Mouse (Mus musculus) CD4-positive, CD25-positive, alpha-beta regulatory T cell, adult 4 months (primary cell): ENCODE measurements at regions not wholly inside any gene's neighbourhood (a gene's known extent, or its start where the extent isn't known, plus 50 kb on each side); places are given as distances from the start of the nearest gene placed in this dataset.

Source experiments
- ATAC-seq: one replicate; pipeline ENCODE4 v1.8.0; 2017

DNA sequence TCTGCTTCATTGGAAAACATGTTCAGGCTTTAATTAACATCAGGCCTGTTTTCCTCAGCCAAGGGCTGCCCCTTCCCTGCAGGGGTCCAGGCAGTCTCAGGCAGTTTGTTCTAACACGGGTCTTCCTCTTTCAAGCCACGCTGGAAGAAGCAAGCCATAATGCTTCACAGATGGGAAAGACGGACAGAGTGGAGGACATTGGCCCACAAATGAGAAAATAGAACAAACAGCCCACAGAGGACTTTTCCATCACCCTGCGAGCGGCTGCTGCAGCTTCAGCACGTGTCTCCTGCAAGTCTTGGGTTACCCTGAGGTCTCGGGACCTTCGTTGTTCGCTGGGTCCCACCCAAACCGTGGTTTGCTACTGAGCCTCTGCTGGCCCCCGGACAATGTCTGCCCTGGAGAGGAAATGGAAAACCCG is 565.9 kb upstream of the 3110018I06Rik start:
- ATAC-seq, result no peak

DNA sequence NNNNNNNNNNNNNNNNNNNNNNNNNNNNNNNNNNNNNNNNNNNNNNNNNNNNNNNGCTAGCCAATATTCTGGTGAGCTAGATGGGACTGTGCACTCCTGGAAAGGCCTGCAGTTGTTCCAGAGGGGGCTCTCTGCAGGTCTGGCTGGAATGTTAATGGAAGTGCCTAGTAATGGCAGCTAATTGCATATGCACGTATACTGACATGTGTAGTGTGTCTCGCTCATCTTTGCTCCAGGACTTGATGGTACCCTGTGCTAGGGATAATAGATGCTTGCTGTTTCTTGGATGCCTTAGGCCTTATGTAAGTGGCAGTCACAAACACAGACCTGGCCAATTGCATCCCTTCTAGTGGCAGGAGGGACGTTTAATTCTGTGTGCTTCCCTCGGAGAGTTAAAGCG is 560.0 kb upstream of the 3110018I06Rik start:
- no peak for ATAC-seq

DNA sequence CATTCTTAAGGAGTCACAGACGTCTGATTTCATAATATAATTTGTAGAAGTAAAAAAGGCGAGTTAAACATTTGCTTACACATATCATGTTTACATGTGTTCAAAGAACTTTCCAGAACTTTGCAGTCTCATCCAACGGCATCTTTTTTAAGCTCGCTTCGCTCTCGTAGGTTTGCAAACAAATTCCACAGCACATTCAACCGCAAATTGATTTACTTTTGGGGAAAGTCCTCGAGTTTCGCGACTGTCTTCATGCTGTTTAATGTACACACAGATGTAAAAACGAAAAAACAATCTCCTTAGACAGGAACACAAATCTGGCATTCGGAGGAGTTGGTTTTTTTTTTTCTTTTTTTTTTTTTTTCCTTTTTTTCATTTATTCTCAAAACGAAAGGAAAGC is 559.3 kb upstream of the 3110018I06Rik start:
- no peak for ATAC-seq

DNA sequence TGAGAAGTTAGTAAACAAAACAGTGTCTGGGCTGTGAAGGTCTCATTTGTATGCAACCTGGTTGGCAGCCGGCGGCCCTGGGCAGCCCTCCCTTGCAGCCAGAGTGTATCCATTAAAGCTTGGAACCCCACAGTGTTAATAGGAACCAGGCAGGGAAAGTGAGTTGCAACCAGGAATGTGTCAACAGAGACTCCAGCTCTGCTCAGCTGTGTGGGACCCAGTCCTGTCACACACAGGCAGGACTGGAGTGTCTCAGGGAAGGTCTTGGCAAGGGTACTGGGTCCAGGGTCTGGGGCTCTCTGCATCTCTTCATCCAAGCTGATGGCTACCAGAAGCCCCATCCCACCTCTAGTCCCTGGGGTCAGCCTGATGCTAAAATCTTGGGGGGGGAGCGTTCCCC is 556.8 kb upstream of the 3110018I06Rik start:
- ATAC-seq, result no peak

DNA sequence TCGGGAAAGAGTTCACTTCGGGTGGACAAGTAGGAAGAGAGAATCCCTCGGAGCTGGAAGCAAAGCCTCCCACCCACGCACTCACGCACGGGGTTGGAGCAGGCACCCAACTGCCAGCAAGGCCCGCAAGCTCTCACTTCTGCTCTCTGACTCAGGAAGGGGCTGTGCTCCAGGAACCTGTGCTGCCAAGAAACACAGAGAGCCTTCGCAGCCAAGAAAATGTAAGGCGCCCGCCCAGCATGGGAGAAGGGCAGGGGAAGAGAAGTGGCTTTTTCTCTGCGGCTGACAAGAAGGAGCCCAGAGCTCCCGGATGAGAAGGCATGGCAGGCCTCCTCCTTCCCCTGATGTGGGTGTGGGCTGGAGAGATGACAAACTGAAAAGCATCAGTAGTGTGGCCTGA is 549.1 kb upstream of the 3110018I06Rik start:
- ATAC-seq, result no peak

DNA sequence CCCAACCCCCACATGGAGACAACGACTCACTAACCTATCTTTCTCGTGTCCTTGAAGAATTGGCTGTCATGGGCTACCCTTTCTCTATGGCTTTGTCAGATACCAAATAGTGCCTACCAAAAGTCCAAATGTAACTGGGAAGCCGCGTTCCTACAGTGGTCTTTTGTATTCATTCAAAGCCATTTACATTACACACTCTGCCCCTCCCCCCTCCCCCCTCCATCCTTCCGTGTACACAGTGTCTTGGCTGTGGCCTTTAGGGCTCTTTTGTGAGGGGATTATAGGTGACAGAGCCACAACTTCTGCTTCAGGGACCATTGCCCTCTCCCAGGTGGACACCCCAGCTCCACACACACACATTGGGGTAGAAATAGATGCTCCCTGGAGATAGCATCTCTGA is 544.6 kb upstream of the 3110018I06Rik start:
- no peak for ATAC-seq

DNA sequence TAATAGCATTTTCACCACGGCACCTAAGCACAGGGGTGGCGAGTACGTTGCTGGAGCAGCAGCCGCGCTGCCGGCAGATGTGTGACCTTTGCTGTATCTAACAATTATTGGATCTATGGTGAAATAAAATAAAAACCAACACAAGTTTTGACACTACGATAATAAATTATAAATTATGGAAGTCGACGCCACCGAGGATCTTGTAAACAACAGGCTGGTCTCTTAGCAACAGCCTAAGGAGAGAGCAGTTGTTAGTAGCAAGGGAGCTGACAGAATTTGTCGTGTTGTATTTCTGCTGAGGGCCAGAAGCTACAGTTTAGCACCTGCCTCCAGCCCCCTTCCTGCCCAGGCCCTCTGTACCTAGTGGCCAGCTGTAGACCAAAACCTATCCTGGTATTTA is 535.8 kb upstream of the 3110018I06Rik start:
- ATAC-seq, result no peak

DNA sequence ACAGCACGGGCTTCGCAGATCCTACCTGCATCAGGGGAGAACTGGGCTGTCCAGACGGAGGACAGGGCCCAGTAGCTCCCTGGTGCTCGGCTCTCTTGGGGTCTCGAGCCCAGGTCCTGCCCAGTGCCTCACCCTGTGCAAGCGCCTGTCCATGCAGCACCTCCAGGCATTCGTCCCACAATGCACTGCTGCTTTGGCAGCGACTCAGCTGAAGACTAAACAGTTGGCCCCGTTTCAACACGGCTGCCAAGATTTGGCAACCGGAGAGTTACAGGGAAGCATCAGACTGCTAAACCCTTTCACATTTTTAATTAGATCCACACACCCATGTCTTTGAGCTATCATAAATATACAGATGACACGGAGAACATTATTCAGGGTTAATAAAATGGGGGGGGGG is 532.7 kb upstream of the 3110018I06Rik start:
- ATAC-seq, result no peak

DNA sequence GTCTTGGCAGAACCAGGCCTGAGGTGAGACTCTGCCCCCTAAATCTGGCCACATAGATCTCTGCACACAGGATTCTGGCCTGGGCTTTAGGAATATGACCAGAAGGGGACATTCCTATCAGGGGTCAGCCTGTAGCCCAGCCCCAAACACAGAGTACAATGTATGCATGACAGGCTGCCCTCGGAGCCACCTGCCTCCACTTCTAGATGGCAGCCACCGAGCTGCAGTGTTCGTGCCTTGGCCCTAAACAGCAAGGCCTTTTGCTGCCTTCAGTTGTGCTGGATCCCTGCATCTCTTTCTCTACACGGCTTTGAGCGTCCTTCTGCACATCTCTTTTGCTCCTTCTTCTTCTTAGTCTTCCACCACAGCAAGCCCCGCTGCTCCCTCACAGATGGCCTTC is 532.2 kb upstream of the 3110018I06Rik start:
- ATAC-seq, result no peak

DNA sequence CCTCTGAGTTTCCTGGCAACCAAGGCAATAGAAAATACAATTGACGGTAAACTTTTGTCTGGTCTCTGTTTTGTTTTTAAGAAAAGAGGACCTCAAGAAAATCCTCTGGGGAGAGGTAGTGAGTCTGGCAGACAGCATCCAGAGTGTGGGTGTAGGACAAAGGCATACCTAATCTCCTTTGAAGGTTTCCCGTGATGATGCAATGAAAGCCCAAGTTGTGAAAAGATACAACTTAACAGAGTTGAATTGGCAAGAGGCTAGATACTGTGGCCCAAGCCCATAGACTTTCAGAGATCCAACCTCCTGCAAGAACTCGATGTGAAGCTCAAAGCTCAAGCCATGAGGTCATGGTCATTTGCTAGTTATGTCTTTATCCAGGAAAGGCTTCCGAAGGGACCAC is 526.4 kb upstream of the 3110018I06Rik start:
- ATAC-seq, result no peak

DNA sequence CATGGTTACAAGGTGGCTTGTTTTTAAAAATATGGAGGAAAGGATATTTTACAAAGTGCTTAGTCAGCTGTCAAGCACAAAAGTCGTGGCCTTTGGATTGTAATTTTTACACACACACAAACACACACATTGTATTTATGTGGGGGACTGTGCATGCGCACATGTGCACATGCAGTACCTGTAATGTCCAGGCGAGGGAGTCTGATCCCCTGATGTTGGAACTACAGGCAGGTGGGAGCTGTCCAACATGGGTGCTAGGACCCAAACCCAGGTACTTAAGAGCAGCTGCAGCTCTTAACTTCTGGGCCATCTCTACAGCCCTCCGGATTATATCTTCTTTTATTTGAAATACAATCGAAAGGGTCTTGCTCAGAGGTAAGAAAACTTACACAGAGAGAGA is 524.7 kb upstream of the 3110018I06Rik start:
- ATAC-seq, result no peak

DNA sequence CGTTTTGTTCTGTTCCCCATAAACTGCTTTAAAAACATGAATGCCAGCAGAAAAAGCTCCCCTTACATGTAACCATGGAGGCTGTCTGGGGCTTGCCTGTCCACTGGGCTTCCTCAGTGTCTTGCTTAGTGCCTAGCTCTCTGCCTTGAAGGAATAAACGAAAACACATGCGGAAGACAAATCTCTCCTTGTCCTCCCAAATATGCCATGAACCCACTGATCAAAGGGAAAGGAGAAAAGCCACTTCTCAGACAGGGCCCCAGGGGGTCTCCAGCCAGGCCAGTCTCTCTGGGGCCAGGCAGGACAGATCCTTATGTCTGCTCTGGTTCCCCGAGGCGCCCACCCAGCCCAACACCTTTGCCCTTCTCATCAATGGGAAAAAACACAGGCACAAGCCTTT is 518.6 kb upstream of the 3110018I06Rik start:
- no peak for ATAC-seq

DNA sequence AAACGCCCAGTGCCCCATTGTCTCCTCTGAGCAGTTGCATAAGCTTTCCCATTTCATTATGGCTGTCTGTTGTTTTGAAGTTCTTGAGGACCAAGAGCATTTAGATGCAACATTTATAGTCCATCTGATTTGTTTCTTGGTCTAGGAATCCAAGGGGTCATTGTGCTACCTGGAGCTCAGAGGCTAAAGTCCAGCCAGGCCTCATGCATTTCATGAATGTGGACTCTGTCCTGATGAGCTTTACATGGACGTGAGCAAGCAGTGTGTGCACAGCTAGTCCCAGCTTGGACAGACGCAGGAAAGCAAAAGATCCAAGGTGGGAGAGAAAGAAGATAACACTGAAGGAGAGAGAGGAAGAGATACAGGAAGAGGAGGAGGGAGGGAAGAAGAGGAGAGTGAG is 496.0 kb upstream of the 3110018I06Rik start:
- ATAC-seq, result no peak

DNA sequence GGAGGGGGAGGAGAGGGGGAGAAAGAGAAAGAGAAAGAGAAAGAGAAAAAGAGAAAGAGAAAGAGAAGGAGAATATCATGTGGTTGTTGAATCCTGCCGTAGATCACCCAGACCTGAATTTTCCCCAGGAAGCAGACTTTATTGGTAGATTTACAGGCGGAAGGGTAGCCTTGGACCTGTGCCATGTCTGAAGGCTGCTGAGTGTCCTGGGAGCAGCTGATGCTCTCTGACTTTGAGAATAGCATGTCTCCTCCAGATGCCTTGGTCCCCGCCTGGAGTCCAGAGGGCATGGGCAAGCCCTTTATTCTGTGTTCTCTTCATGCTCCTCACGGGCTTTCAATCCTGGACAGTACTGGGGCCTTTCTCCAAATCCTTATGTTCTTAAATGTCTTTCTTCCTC is 495.4 kb upstream of the 3110018I06Rik start:
- ATAC-seq, result no peak

DNA sequence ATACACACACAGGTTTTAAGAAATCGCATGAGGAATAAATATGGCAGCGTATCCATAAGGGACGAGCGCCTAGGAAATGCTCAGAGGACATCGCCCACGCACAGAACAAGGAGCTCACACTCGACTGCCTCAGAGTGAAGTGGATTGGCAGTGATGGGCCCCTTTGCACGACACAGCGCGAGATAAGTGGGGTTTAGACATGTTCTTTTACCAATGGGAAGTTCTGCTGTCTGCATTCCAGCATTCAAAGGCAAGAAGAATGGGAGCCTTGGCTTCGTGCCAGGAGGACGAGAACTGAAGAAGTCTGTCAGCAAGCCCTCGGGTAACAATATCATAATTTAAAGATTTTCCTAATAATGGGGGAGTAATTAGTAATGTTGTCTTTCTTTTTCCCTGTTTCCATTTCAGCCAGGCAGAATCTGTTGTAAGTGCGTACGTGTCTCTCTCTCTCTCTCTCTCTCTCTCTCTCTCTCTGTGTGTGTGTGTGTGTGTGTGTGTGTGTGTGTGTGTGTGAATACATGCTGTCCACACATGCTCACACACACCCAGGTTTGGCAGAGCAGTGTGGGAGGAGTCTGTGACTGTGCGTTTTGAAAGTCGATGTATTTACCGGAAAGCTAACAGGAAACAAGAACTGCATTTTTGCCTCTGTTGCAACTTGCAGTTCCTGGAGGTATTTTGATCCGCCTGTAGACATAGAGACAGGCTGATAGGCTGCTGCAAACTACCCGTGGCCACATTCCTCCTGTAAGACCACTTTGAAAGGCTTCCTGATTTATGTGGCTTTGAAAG is 477.2 kb upstream of the 3110018I06Rik start:
- peak; percentile 97 for ATAC-seq

DNA sequence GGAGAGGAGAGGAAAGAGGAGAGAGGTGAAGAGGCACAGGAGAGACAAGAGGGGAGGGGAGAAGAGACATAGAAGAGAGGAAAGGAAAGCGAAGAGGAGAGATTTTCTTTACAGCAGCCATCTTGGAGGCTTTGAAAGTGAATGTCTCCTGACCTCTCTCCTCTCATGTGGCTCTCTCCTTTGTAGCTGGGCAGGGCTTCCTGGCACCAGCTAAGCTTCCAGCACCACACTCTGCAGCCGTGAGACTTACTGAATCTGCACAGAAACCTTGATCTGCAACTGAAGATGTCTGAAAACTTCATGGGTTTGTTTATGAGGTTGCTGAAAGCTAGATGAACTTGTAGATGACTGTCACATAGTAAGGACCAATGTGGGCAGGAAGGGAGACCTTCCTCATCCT is 471.6 kb upstream of the 3110018I06Rik start:
- peak; percentile 47 for ATAC-seq

DNA sequence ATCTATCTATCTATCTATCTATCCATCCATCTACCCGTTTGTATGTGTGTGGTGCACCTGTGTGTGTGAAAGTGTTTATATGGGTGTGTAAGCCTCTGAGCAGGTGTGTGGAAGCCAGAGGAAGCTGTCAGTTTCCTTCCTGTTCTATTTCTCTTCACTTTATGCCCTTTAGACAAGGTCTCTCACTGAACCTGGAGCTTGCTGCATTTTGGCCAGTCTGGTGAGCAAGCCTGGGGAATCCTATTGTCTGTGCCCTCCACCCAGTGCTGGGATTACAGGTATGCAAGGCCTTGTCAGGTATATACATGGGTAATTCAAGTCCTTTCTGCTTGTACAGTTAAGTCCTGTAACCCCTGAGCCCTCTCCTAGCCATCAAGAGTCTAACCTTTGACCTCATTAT is 466.6 kb upstream of the 3110018I06Rik start:
- ATAC-seq, result no peak

DNA sequence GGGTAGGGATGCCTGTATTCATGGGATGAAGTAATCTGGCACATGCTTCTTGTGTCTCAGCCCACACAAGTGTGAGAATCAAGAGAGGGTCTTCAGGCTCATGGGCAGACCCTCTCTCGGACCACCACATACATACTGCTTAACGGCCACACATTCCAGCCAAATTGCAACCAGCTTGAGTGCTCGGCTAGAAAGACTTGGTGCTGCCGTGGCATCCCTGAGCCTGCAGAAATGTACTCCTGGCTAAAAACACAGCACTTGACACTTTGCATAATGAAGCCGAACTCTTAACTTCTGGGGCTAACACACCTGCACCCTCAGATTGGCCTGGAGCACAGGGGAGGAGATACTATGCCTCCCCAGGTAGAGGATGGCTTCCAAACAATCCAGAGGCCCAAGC is 461.6 kb upstream of the 3110018I06Rik start:
- no peak for ATAC-seq

DNA sequence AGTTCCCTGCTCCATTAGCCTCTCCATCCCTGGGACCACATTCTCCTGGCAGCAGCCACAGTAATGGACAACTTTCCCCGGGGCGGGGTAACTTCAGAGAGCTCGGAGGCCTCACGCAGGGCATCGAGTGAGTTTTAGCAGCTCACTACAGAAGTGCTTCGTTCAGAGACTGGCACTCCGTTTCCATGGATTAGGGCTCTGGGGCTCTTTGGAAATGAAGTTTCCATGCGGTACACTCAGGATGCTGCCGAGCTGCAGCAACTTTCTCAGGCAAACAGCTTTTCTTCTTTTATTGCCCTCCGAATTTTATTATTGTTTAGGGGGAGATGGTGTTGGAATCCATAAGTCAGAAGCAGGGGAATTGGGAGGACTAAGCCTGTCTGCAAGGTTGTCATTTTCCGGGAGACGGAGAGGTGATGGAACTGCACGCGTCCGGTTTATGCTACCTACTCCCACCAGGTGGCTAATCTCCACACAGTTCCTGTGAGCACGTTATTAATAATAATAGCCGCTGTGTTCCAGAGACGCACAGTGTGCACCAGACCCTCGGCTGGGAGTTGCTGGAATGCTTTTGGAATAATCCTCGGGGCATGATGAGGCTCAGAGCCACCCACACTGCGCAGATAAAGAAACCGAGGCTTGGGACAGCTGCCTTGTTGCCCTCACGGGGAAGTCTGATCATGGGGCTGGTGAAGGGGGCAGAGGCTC is 460.4 kb upstream of the 3110018I06Rik start:
- no peak for ATAC-seq

DNA sequence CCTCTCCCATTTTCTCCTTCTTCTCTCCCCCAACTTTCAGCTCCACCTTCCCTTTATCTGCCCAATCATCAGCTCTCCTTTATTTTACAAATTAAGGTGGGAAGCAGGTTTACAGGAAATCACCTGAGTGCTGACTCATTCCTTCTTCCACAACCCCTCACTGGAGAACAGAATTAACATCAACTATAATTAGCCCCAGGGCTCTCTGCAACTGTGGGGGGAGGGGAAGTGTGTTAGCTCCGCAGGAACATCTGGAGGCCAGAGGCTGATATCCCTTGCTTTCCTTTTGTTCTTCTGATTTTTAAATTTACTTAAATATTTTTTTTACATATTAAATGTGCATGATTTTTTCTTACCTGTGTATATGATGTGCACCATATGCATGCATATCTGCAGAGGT is 459.4 kb upstream of the 3110018I06Rik start:
- no peak for ATAC-seq

DNA sequence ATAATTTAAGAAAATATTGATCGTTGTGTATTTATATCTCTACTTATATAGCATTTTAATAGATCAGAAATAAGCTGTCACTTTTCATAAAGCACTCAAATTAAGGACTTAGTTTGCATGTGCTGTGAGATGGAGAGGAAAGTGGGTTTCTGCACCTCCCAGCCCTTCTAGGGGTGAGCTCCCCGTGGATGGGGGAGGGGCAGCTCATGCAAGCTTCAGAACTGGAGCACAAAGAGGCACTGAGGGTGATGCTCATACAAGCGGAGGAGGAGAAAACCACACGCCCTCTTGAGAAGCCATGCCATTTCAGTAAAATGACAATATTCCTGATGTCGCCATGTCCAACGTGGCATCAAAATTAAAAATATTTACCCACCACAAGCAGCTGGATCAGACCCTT is 452.1 kb upstream of the 3110018I06Rik start:
- no peak for ATAC-seq

DNA sequence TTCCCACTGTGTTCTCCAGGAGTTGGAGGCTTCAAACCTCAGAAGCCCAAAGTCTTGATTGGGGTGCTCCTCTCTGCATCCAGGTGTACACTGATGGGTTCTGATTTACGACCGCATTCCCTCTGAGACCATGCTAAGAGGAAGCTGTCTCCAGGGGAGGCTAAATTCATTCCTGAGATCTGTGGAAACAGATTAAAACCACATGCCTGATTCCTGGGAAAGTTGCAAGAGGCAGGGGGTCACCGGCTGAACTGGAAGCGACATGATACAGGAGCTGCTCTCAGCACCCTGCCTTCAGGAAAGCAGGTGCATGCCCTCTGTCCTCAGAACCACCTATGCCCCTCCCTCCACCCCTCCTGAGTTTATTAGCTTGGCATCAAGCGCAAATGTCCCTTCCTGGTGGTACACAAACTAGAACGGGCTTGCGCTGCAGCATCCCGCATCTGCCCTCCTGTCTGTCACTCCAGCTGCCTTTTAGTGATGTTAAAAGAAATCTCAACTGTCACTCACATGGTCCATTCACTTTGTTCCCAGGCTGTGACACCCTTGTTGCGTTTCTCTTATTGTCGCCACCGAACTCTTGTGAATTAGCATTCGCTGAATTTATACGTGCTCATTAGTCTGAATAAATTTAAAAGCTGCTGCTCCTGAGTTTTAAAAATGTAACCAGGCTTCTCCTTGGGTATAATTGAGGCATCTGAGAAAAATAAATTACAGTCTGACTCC is 446.3 kb upstream of the 3110018I06Rik start:
- no peak for ATAC-seq

DNA sequence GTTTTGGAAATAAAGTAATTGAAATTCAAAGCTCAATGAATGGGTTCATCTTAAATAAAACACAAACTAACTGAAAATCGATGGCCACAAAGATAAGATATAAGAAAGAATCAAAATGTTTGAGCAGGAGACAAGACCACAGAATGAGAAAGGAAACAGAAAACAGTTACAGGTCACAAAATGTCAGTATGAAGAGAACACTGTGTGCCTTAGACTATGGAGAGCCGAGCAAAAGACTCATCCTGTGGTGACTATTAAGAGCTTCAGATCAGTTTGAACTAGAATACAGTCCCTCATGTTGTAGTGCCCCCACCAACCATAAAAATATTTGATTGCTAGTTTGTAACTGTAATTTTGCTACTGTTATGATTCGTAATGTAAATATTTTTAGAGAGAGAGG is 441.9 kb upstream of the 3110018I06Rik start:
- ATAC-seq, result peak; percentile 43

DNA sequence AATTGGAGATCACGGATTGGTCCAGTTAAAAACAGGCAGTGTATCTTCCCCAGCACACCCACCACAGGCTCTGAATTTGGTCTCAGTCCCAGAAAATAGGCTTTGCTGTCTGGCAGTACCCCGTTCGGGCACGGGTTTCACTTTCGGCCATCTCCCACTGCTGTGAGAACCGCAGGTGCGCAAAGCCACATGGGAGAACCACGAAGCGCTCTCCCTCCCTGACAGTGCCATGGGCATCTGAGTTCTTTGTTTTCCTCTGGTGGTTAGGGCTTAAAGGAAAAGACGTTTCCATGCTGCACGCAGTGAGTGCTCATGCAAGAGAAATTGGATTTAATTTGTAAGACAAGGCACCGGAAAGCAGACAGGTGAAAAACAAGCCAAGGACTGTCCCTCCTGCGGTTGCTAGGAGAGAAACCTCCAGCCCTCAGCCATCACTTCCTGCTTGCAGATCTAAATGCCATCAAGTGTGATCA is 441.3 kb upstream of the 3110018I06Rik start:
- ATAC-seq, result peak; percentile 86
